Mouse (Mus musculus) embryo, embryonic 11 days (tissue): ENCODE measurements around the gene Gm8206.
"Not testable (repeated sequence)": the region's sequence is repeated elsewhere in the genome, so short reads cannot be mapped to it uniquely, and the experiment has no call there.

ENCODE experiments used
- DNase-seq: peaks from one replicate; pipeline ENCODE4 v3.0.0-alpha.2; 2015

Gm8206 gene

GRCm38 (mm10) chr14:6093842-6094241 lies at the start of gene Gm8206:
Gene Gm8206, minus strand, starts transcription at chr14:6093942.
- not testable (repeated sequence) for DNase-seq

GRCm38 (mm10) chr14:6125707-6126106 lies 32.0 kb upstream of the Gm8206 start, which contains the start of gene Gm3476:
Gene Gm3476, minus strand, starts transcription at chr14:6125807.
- not testable (repeated sequence) for DNase-seq

- DNase-seq, result peak; percentile 78
Observed at GRCm38 (mm10) chr14:6108272-6108925, 14.7 kb upstream of the Gm8206 start, which contains the start of gene Gm3468. Gene Gm3468, minus strand, starts transcription at chr14:6108665.

GRCm38 (mm10) chr14:6107500-6107899 lies 13.8 kb upstream of the Gm8206 start:
- peak; percentile 10 for DNase-seq

- DNase-seq, result not testable (repeated sequence)
Observed at GRCm38 (mm10) chr14:6058167-6058566, 35.6 kb downstream of the Gm8206 start, which contains the start of gene Gm6337. Gene Gm6337, minus strand, starts transcription at chr14:6058267.

- not testable (repeated sequence) for DNase-seq
Observed at GRCm38 (mm10) chr14:5987136-5987535, 106.6 kb downstream of the Gm8206 start.

- not testable (repeated sequence) for DNase-seq
Observed at GRCm38 (mm10) chr14:5979037-5979436, 114.7 kb downstream of the Gm8206 start, which contains the start of gene Gm3453. Gene Gm3453, minus strand, starts transcription at chr14:5979137.
